Mouse (Mus musculus) forebrain, embryonic 16.5 days (tissue): ENCODE results near the gene Gm36864. TPM values are rescaled to one million over a fixed set of nuclear protein-coding genes. Genes with fewer than 3 reads are reported as not detected.

ENCODE experiments used
- ATAC-seq: fragments of 200-750 bp; cut with Nextera tagmentation; 2 replicates; pipeline ENCODE4 v1.8.0; 2017; ENCODE audit warnings: mild to moderate bottlenecking, moderate library complexity
- H3K27ac ChIP-seq: fragments of 300-500 bp; sonication (generic); 2 replicates; pipeline ENCODE4 v1.5.1; 2014; ENCODE audit warnings: low read length, control low read depth
- H3K27me3 ChIP-seq: fragments of 300-500 bp; sonication (generic); replicated peaks from 2 replicates; pipeline ENCODE4 v1.6.1; 2014; ENCODE audit warnings: low read length; ENCODE audit not compliant: control insufficient read depth, insufficient read depth
- H3K36me3 ChIP-seq: fragments of 300-500 bp; sonication (generic); 2 replicates; pipeline ENCODE4 v1.6.1; 2014; ENCODE audit not compliant: control insufficient read depth, insufficient read depth
- H3K4me1 ChIP-seq: fragments of 300-500 bp; sonication (generic); replicated peaks from 2 replicates; pipeline ENCODE4 v1.6.1; 2014; ENCODE audit warnings: low read length; ENCODE audit not compliant: control insufficient read depth, insufficient read depth
- H3K4me2 ChIP-seq: fragments of 300-500 bp; sonication (generic); 2 replicates; pipeline ENCODE4 v1.6.1; 2014; ENCODE audit warnings: mild to moderate bottlenecking, low read length, control low read depth
- H3K4me3 ChIP-seq: fragments of 300-500 bp; sonication (generic); replicated peaks from 2 replicates; pipeline ENCODE4 v1.5.1; 2014; ENCODE audit warnings: mild to moderate bottlenecking, low read length, control low read depth
- H3K9ac ChIP-seq: fragments of 300-500 bp; sonication (generic); replicated peaks from 2 replicates; pipeline ENCODE4 v1.6.1; 2014; ENCODE audit warnings: low read depth, low read length, control low read depth
- H3K9me3 ChIP-seq: fragments of 300-500 bp; sonication (generic); 2 replicates; pipeline ENCODE4 v1.6.1; 2016; ENCODE audit warnings: low read length; ENCODE audit not compliant: control insufficient read depth
- WGBS: fragments of 180-500 bp; shearing (Covaris S2); extraction: QIAGEN DNeasy Blood & Tissue Kit; methylation state at CpG from one replicate; pipeline ENCODE4 v1.1.7; 2014; 5-methylcytosine and 5-hydroxymethylcytosine counted together
- polyA plus RNA-seq: library from polyadenylated mRNA; unstranded; fragments of >200 nt; fragmentation: Nextera tagmentation; extraction: Ambion mirVana; gene quantifications from 2 replicates; pipeline ENCODE4 v1.2.1, GENCODE M21; 2015

Gene Gm36864
- polyA plus RNA-seq, 1 experiment from 2014 or later: not detected

DNA sequence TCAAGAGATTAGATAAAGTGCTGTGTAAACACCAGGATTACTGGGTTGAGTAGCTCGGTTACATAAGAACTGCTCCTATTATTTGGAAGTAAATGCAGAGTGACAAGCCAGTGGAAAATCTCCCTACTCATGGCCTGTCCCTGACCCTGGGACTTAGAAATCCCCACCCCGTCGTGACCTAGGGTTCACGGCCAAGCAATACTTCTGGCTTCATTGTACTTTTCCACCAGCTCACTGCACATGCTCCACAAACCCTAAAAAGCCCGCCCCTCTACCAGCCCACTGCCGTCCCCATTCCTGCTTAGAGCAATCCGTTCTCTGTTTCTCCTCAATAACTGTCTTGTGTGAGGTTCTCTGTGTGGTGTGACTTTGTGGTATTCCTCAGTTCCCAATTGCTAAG is 51.8 kb downstream of the Gm36864 start:
- H3K4me2 ChIP-seq: no peak overlapping the region
- H3K27me3 ChIP-seq: no peaks in the 10 kb centered on the region
- H3K9me3 ChIP-seq: no peaks in the 10 kb centered on the region
- no peaks in the 10 kb centered on the region for H3K36me3 ChIP-seq
- H3K27ac ChIP-seq: no peak overlapping the region
- no peak overlapping the region for H3K9ac ChIP-seq
- ATAC-seq: no peak
- 71% methylated on average over 7 of the region's 7 CpGs for WGBS
- no peaks in the 10 kb centered on the region for H3K4me1 ChIP-seq
- H3K4me3 ChIP-seq: no peak overlapping the region

DNA sequence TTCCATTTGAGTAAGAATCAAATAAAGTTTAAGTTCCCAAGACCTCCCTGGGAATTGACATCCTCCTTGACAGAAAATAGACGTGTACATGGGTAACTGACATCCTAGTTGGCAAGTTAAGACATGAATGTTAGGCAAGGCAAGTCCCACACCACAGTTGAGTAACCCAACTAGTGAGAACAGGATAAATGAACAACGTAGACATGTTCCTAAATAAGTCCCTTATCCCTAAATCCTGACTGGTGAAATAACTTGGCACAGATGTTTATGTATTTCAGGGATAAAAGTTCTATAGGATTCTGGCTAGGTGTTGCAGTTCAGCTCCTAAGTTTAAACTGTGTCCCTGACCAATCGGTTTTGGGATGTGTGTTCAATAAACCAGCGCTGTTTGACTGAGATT is 55.0 kb downstream of the Gm36864 start:
- WGBS: 79% methylated on average over 4 of the region's 4 CpGs
- no peak for ATAC-seq

DNA sequence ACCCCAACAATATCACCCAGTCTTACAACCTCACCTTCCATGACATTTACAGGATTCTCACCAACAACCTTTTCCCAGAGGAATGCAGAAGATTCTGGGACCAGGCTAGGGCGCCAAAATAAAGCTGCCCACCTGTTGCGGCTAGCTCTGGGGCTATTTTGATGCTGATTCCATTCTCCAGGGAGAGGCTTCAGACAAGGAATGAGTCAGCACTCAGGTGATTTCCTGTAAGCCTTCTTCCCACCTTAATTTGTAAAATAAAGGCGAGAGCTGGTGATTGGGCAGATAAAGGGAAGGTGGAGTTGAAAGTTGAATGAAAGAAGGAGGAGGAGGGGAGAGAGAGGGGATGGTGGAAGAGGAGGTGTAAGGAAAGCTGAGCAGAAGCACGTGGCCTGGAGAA is 55.4 kb downstream of the Gm36864 start:
- H3K36me3 ChIP-seq: no peaks in the 10 kb centered on the region
- no peak overlapping the region for H3K4me3 ChIP-seq
- ATAC-seq: no peak
- no peak overlapping the region for H3K9ac ChIP-seq
- H3K27me3 ChIP-seq: no peaks in the 10 kb centered on the region
- no peaks in the 10 kb centered on the region for H3K4me1 ChIP-seq
- no peak overlapping the region for H3K27ac ChIP-seq
- no peak overlapping the region for H3K4me2 ChIP-seq
- 56% methylated on average over 4 of the region's 4 CpGs for whole genome bisulfite sequencing
- no peaks in the 10 kb centered on the region for H3K9me3 ChIP-seq

More for the DNA sequence above, 55.0 kb downstream of the Gm36864 start:
- no peak overlapping the region for H3K4me2 ChIP-seq
- no peaks in the 10 kb centered on the region for H3K4me1 ChIP-seq
- H3K9me3 ChIP-seq: no peaks in the 10 kb centered on the region
- H3K4me3 ChIP-seq: no peak overlapping the region
- no peaks in the 10 kb centered on the region for H3K27me3 ChIP-seq
- no peak overlapping the region for H3K9ac ChIP-seq
- H3K27ac ChIP-seq: no peak overlapping the region
- no peaks in the 10 kb centered on the region for H3K36me3 ChIP-seq

Other genes starting within 250 kb of the Gm36864 start
- not detected in 2 replicates for gene Klk1b11, start 240.3 kb upstream of the Gm36864 start, polyA plus RNA-seq
- not detected in 2 replicates for gene Klk1b26, start 224.0 kb upstream of the Gm36864 start, polyA plus RNA-seq
- not detected in 2 replicates for gene Klk1b27, start 183.9 kb upstream of the Gm36864 start, polyA plus RNA-seq
- gene Klk1b21, start 133.8 kb upstream of the Gm36864 start, polyA plus RNA-seq: not detected in 2 replicates
- not detected in 2 replicates for gene Klk1b22, start 123.5 kb upstream of the Gm36864 start, polyA plus RNA-seq
- gene Klk1b16, start 99.4 kb upstream of the Gm36864 start, polyA plus RNA-seq: not detected in 2 replicates
- gene Klk1b24, start 47.9 kb upstream of the Gm36864 start, polyA plus RNA-seq: not detected in 2 replicates
- not detected in 2 replicates for gene Klk1b3, start 38.0 kb upstream of the Gm36864 start, polyA plus RNA-seq
- gene Klk1b4, start 28.7 kb upstream of the Gm36864 start, polyA plus RNA-seq: not detected in 2 replicates
- not detected in 2 replicates for gene Klk1b5, start 20.2 kb upstream of the Gm36864 start, polyA plus RNA-seq
- gene Klk1, start 10.8 kb upstream of the Gm36864 start, polyA plus RNA-seq: not detected in 2 replicates
- gene 1700028J19Rik, start 10.5 kb downstream of the Gm36864 start, polyA plus RNA-seq: 1.1 and 1.4 TPM in 2 replicates
- 240 and 264 TPM in 2 replicates for gene 2410002F23Rik, start 10.5 kb downstream of the Gm36864 start, polyA plus RNA-seq
- not detected in 2 replicates for gene Acp4, start 21.2 kb downstream of the Gm36864 start, polyA plus RNA-seq
- not detected in 2 replicates for gene Gm15517, start 25.3 kb downstream of the Gm36864 start, polyA plus RNA-seq
- gene Clec11a, start 70.7 kb downstream of the Gm36864 start, polyA plus RNA-seq: 3.5 and 4.4 TPM in 2 replicates
- gene Shank1, start 74.1 kb downstream of the Gm36864 start, polyA plus RNA-seq: 20.4 and 26.5 TPM in 2 replicates
- 27.2 and 37.2 TPM in 2 replicates for gene Syt3, start 147.9 kb downstream of the Gm36864 start, polyA plus RNA-seq
- 0.86 and 2.3 TPM in 2 replicates for gene 1700008O03Rik, start 149.6 kb downstream of the Gm36864 start, polyA plus RNA-seq
- gene Lrrc4b, start 192.8 kb downstream of the Gm36864 start, polyA plus RNA-seq: 10.6 and 12.6 TPM in 2 replicates
- 2.6 and 3.7 TPM in 2 replicates for gene Aspdh, start 229.2 kb downstream of the Gm36864 start, polyA plus RNA-seq
- gene Josd2, start 231.8 kb downstream of the Gm36864 start, polyA plus RNA-seq: 51.4 and 61.8 TPM in 2 replicates